8 mouse cellular contexts compared by ENCODE assay signal in genomic region chr14:14345948-14346812, GRCm38 (mm10). TPM values are rescaled to one million over a fixed set of nuclear protein-coding genes. Genes with fewer than 3 reads are reported as not detected.
A peak's percentile ranks its signal among the peaks of the same experiment; 100 is the strongest.
DNase-seq lines count a peak whose midpoint lies in the region; ATAC-seq and TF ChIP-seq lines count a peak whose summit lies in the region.

TSS of gene Il3ra (plus strand) at chr14:14346275.

- peak; percentile 36 to 75 for DNase-seq in cerebellum, postnatal 4 days (ENCODE audit: low spot score in 2 of 2)
- DNase-seq in gastrocnemius, postnatal 14 days: peak; percentile 81
- peak; percentile 96 for DNase-seq in induced T-regulatory cell, adult 2 months (ENCODE audit: low read depth)
- peak; percentile 78 for DNase-seq in left cerebral cortex, postnatal 4 days
- DNase-seq in midbrain, embryonic 10.5 days (ENCODE audit: low spot score): peak; percentile 78

- H3K4me3 ChIP-seq in midbrain, embryonic 10.5 days: peak within 1 kb of the TSS; percentile 72
- H3K4me3 ChIP-seq in small intestine, adult 2 months (ENCODE audit: low read depth, low read length): peak within 1 kb of the TSS; percentile 73

- WGBS in midbrain, embryonic 10.5 days: 3% methylated on average over 53 of the region's 69 CpGs
- 4% methylated on average over 69 of the region's 69 CpGs for WGBS in small intestine, adult 2 months

- ATAC-seq in activated CD4-positive, CD25-positive, alpha-beta regulatory T cell, adult 4 months: peak; percentile 28
- no peak for ATAC-seq in erythroid progenitor cell, adult 5-6 weeks (replicated peaks; ENCODE audit: low FRiP score, poor library complexity, severe bottlenecking)

- H3K36me3 ChIP-seq in midbrain, embryonic 10.5 days: peaks cover 39% of the 10 kb centered on the region
- no peaks in the 10 kb centered on the region for H3K36me3 ChIP-seq in small intestine, adult 2 months (ENCODE audit: control insufficient read depth, insufficient read depth, low read length)

- H3K27ac ChIP-seq in midbrain, embryonic 10.5 days (replicated peaks): peak within 1 kb of the TSS; percentile 89
- H3K27ac ChIP-seq in small intestine, adult 2 months (ENCODE audit: insufficient read depth, low read depth, low read length): peak within 1 kb of the TSS; percentile 75

- intact Hi-C loops in gastrocnemius, postnatal 14 days (cut with DNase I; ENCODE audit: low total_unique reads): no loop called here
- intact Hi-C loops in left cerebral cortex, postnatal 4 days (cut with DNase I): no loop called here

- peaks cover 13% of the 10 kb centered on the region; the same call in 1 of the 2 replicates for H3K4me1 ChIP-seq in midbrain, embryonic 10.5 days
- no peaks in the 10 kb centered on the region for H3K4me1 ChIP-seq in small intestine, adult 2 months (ENCODE audit: control insufficient read depth, insufficient read depth, insufficient read length, low read length)

- peaks cover 59% of the 10 kb centered on the region for H3K9me3 ChIP-seq in midbrain, embryonic 10.5 days (replicated peaks)

- TF ChIP-seq POLR2A in small intestine, adult 2 months (IDR thresholded peaks at IDR 0.05; ENCODE audit: low read depth, low read length): no peak; the same call in 1 of the 2 replicates

- H3K27me3 ChIP-seq in midbrain, embryonic 10.5 days (ENCODE audit: low read depth, poor library complexity, severe bottlenecking): no peaks in the 10 kb centered on the region
- H3K27me3 ChIP-seq in small intestine, adult 2 months (ENCODE audit: control insufficient read depth, insufficient read depth, low read length): no peaks in the 10 kb centered on the region

- no peak for TF ChIP-seq CTCF in small intestine, adult 2 months (IDR thresholded peaks at IDR 0.05; ENCODE audit: extremely low read depth, insufficient read length, insufficient replicate concordance, low read depth, low read length)

RNA-seq across cellular contexts. Expression of gene Il3ra, which starts in this region (rescaled TPM):
- polyA plus RNA-seq in activated CD4-positive, CD25-positive, alpha-beta regulatory T cell, adult 4 months (2017; shearing (Covaris generic)): 1 to 10 TPM; 8.2 to 8.5 TPM
- 1 to 10 TPM; 3.3 to 5.6 TPM for total RNA-seq in gastrocnemius, postnatal 14 days (2021)
- total RNA-seq in left cerebral cortex, postnatal 4 days (2021): 1 to 10 TPM; 6.0 TPM
- 2.0 and 2.3 TPM in 2 replicates for polyA plus RNA-seq in midbrain, embryonic 10.5 days (2016; fragmentation: Nextera tagmentation; extraction: Ambion mirVana)
- 19.5 and 23.9 TPM in 2 replicates for polyA plus RNA-seq in small intestine, adult 2 months (2012; rRNA removed)
- 2.5 and 4.3 TPM in 2 replicates for total RNA-seq in erythroid progenitor cell, adult 5-6 weeks (2015; ENCODE audit: low replicate concordance)
- total RNA-seq in erythroid progenitor cell, adult 5-6 weeks (2017; ENCODE audit: low replicate concordance): 4.8 and 5.8 TPM in 2 replicates
